Mouse (Mus musculus) small intestine, adult 2 months (tissue): ENCODE data around the gene Arid5b.

Experiments
- CTCF ChIP-seq: fragments of 200-500 bp; IDR thresholded peaks from 2 replicates; pipeline ENCODE4 v1.5.1; 2012; ENCODE audit warnings: low read depth, mild to moderate bottlenecking, control low read depth, inconsistent platforms, low read length, moderate library complexity, mixed read lengths; ENCODE audit not compliant: insufficient replicate concordance, insufficient read length; ENCODE audit errors: extremely low read depth
- POLR2A ChIP-seq: fragments of 200-500 bp; IDR thresholded peaks from 2 replicates; pipeline ENCODE4 v1.6.1; 2012; ENCODE audit warnings: low read depth, mild to moderate bottlenecking, control low read depth, inconsistent platforms, low read length, moderate library complexity

- no peak for TF ChIP-seq CTCF
- no peak for TF ChIP-seq POLR2A
Measured at GRCm38 (mm10) chr10:68145286-68145950, 133.1 kb downstream of the Arid5b start.
